Mouse (Mus musculus): ENCODE results near the gene Tmem110. TPM values are rescaled to one million over a fixed set of nuclear protein-coding genes. Genes with fewer than 3 reads are reported as not detected.

Tmem110 gene
- total and polyA plus RNA-seq, 2 experiments from 2014 or later, result 14.5 to 15.0 TPM

DNA sequence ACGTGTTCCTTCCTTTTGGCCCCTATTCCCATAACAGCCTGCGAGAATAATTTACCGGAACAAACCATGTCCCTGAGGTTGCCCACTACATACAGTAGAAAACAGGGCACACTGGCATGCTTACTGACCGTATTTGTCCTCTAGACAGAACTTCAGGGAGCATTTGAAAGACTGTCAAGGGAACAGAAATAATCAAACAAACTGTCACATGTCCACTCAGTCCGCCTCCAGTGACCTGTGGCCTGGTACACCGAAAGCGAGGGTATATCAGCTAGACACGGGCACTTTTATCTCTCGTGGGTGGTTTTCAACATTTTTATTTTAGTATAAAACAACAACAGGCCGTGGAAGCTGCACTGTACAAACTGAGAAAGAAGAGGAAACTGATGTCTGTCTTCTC is 43.4 kb downstream of the Tmem110 start:
- ATAC-seq (ENCODE audit: low FRiP score), result no peak
- no peak overlapping the region for H3K9ac ChIP-seq (replicated peaks; ENCODE audit: low read length, poor library complexity, severe bottlenecking)

DNA sequence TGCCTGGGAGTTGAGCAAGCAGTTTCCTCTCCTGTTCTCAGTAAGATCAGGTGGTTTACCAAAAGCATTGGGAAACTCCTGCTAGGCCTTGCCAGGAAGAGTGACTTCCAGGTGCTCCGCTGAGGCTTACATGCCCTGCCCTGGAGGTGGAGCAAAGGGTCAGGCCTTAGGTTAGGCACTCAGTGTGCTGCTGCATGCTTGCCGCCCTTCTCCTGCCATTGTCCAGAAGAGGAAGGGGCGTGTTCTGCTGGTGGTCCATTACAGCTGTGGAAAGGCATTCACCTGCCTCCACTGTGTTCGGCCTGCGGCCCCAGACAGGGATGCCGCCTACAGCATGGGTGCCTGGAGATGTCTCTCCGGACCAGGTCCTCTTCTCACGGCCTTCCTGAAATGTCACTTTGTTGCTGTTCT is 44.0 kb downstream of the Tmem110 start:
- WGBS, result 87% methylated on average over 8 of the region's 8 CpGs
- TF ChIP-seq CTCF (IDR thresholded peaks at IDR 0.05), result no peak
- Histone ChIP-seq H3K4me1 (ENCODE audit: insufficient read depth, low read length) (no peaks in the 10 kb centered on the region), H3K4me2 (ENCODE audit: low read depth, low read length, poor library complexity, severe bottlenecking) (no peak overlapping the region), H3K27me3 (ENCODE audit: insufficient read depth, low read length) (no peaks in the 10 kb centered on the region), H3K4me3 (ENCODE audit: low read depth, low read length) (no peak overlapping the region), H3K27ac (ENCODE audit: low read depth, low read length) (no peak overlapping the region), H3K9ac (replicated peaks; ENCODE audit: low read length, poor library complexity, severe bottlenecking) (no peak overlapping the region), H3K9me3 (ENCODE audit: low read length) (no peaks in the 10 kb centered on the region), H3K36me3 (ENCODE audit: insufficient read depth, low read length) (peaks cover 43% of the 10 kb centered on the region)
- ATAC-seq (ENCODE audit: low FRiP score) (no peak), DNase-seq (ENCODE audit: low spot score) (no peak)

More for the DNA sequence above, 43.4 kb downstream of the Tmem110 start:
- Histone ChIP-seq H3K4me2 (ENCODE audit: low read depth, low read length, poor library complexity, severe bottlenecking) (no peak overlapping the region), H3K27me3 (ENCODE audit: insufficient read depth, low read length) (no peaks in the 10 kb centered on the region), H3K4me3 (ENCODE audit: low read depth, low read length) (no peak overlapping the region), H3K9me3 (ENCODE audit: low read length) (no peaks in the 10 kb centered on the region), H3K27ac (ENCODE audit: low read depth, low read length) (no peak overlapping the region), H3K4me1 (ENCODE audit: insufficient read depth, low read length) (no peaks in the 10 kb centered on the region), H3K36me3 (ENCODE audit: insufficient read depth, low read length) (peaks cover 44% of the 10 kb centered on the region)
- WGBS, result 91% methylated on average over 10 of the region's 10 CpGs
- DNase-seq (ENCODE audit: low spot score), result no peak
- no peak for TF ChIP-seq CTCF (IDR thresholded peaks at IDR 0.05)

DNA sequence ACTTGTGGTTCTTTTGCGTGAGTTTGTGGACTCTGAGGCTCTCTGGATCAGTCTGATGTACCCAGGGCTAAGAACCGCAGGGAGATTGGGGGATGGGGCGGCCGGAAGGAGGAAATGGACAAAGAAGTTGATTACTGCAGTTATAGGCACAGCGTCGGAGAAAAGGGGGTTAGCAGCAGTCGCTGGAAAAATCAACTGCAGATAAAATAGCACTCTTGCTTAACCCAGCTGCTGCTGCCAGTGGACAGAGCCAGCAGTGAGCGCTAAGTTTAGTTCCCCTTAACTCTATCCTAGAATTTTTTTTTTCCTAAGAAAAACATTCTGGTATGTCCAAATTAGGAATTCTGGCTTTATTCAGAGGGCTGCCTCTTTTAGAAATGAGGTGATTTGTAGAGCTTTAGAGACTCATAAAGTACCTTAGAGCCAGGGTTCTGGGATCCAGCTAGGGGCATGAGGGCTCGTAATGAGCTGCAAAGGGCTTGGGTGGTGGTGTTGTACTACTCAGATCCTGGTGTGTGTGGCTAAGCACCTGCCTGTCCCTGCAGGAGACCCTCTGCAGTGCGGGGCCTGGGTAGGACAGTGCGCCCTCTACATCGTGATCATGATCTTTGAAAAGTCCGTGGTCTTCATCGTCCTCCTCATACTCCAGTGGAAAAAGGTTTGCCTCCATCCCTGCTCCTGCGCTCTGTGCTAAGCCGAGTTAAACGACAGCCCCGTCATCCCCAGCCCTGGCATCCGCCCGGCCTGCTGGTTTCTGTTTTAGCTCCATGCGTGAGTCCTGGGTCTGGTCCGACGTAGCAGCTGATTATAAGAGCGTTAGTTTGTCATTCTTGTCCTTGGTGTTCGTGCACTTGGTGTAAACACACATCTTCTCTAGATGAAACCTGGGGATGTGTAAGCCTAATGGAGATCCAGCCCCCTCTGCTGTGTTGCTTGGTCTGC is 45.1 kb downstream of the Tmem110 start:
- Histone ChIP-seq H3K4me2 (ENCODE audit: low read depth, low read length, poor library complexity, severe bottlenecking) (no peak overlapping the region), H3K4me3 (ENCODE audit: low read depth, low read length) (no peak overlapping the region), H3K4me1 (ENCODE audit: insufficient read depth, low read length) (no peaks in the 10 kb centered on the region), H3K36me3 (ENCODE audit: insufficient read depth, low read length) (peaks cover 40% of the 10 kb centered on the region), H3K27me3 (ENCODE audit: insufficient read depth, low read length) (no peaks in the 10 kb centered on the region), H3K9me3 (ENCODE audit: low read length) (no peaks in the 10 kb centered on the region), H3K27ac (ENCODE audit: low read depth, low read length) (no peak overlapping the region), H3K9ac (replicated peaks; ENCODE audit: low read length, poor library complexity, severe bottlenecking) (no peak overlapping the region)
- no peak for TF ChIP-seq CTCF (IDR thresholded peaks at IDR 0.05)
- DNase-seq (ENCODE audit: low spot score) (no peak), ATAC-seq (ENCODE audit: low FRiP score) (no peak)
- WGBS, result 88% methylated on average over 25 of the region's 25 CpGs

DNA sequence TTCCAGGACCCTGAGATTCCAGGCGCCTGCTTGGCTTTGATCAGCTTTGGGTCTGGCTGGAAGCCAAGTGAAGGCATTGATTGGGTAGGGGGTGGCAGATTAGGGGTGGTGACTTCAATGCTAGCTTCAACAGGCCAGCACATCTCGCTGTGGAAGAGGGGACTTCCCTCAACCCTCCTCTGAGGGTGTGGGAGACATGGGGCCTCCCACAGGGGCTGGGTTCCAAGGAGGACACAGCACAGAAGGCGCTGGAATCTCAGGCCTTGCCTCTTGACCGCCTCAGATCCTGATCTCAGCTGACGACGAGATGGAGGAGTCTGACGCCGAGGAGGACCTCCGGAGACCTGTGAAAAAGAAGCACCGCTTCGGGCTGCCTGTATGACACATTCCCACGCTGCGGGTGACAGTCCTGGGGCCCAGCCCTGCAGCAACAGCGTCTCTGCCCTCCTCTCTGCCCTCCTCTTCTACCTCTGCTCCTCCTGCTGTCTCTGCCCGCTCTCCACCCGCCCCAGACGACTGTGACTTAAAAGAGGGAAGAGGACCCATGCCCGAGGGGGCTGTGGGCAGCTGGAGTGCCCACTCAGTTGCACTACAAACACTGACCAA is 48.8 kb downstream of the Tmem110 start:
- no peak for TF ChIP-seq CTCF (IDR thresholded peaks at IDR 0.05)
- no peak overlapping the region for H3K4me2 ChIP-seq (ENCODE audit: low read depth, low read length, poor library complexity, severe bottlenecking)
- no peak overlapping the region for H3K27ac ChIP-seq (ENCODE audit: low read depth, low read length)
- DNase-seq (ENCODE audit: low spot score) (no peak), ATAC-seq (ENCODE audit: low FRiP score) (no peak)
- H3K4me3 ChIP-seq (ENCODE audit: low read depth, low read length), result no peak overlapping the region
- H3K36me3 ChIP-seq (ENCODE audit: insufficient read depth, low read length), result peaks cover 33% of the 10 kb centered on the region
- no peak overlapping the region for H3K9ac ChIP-seq (replicated peaks; ENCODE audit: low read length, poor library complexity, severe bottlenecking)
- WGBS, result 83% methylated on average over 16 of the region's 18 CpGs
- no peaks in the 10 kb centered on the region for H3K4me1 ChIP-seq (ENCODE audit: insufficient read depth, low read length)
- H3K9me3 ChIP-seq (ENCODE audit: low read length), result no peaks in the 10 kb centered on the region
- no peaks in the 10 kb centered on the region for H3K27me3 ChIP-seq (ENCODE audit: insufficient read depth, low read length)

DNA sequence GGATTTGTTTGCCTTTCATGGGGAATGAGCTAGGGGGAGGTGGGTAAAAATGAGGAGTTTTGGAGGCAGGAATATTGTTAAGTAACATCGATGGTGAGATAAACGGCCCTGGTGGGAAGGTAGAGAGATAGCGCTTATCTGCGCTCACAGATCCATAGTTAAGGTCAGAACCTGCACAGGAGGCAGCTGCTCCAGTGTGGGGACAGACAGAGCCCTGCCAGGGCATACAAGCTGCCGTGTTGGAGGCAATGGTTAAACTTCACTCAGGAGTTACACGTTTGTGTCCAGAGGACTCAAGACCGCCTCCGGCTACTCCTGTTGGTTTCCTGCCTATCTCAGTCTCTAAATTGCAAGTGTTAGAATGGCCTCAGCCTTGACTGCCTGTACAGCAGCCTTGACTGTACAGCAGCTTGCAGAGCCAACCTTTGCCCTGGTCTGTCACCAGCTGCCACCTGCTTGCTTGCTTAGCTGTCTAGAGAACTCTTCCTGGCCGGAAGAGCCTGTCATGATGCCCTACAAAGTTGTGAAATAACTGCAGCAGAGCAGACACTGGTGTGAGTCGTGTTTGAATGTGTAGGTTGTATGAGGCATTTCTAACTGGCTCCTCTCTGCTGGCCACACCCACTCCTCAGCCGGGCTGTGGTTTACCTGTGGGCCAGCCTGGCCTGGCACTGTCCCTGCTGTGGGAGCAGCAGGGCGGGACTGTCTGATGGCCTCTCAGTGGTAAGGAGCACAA is 49.9 kb downstream of the Tmem110 start:
- 90% methylated on average over 12 of the region's 12 CpGs for WGBS
- DNase-seq (ENCODE audit: low spot score) (no peak), ATAC-seq (ENCODE audit: low FRiP score) (no peak)
- TF ChIP-seq CTCF (IDR thresholded peaks at IDR 0.05), result no peak
- Histone ChIP-seq H3K27me3 (ENCODE audit: insufficient read depth, low read length) (no peaks in the 10 kb centered on the region), H3K4me3 (ENCODE audit: low read depth, low read length) (no peak overlapping the region), H3K9ac (replicated peaks; ENCODE audit: low read length, poor library complexity, severe bottlenecking) (no peak overlapping the region), H3K9me3 (ENCODE audit: low read length) (no peaks in the 10 kb centered on the region), H3K36me3 (ENCODE audit: insufficient read depth, low read length) (peaks cover 29% of the 10 kb centered on the region), H3K27ac (ENCODE audit: low read depth, low read length) (no peak overlapping the region), H3K4me1 (ENCODE audit: insufficient read depth, low read length) (no peaks in the 10 kb centered on the region), H3K4me2 (ENCODE audit: low read depth, low read length, poor library complexity, severe bottlenecking) (no peak overlapping the region)
